Mouse (Mus musculus) intestine, postnatal 0 days (tissue): ENCODE measurements around the gene Ptprr. TPM values are rescaled to one million over a fixed set of nuclear protein-coding genes. Genes with fewer than 3 reads are reported as not detected.

ENCODE experiments used
- ATAC-seq: fragments of 200-750 bp; cut with Nextera tagmentation; 2 replicates; pipeline ENCODE4 v1.8.0; 2017; ENCODE audit warnings: mild to moderate bottlenecking, moderate TSS enrichment, moderate library complexity
- H3K27ac ChIP-seq: fragments of 300-500 bp; sonication (generic); 2 replicates; pipeline ENCODE4 v1.5.1; 2014; ENCODE audit warnings: mild to moderate bottlenecking, low read depth, low read length, moderate library complexity
- H3K27me3 ChIP-seq: fragments of 300-500 bp; sonication (generic); replicated peaks from 2 replicates; pipeline ENCODE4 v1.6.1; 2014; ENCODE audit warnings: low read length, mixed read lengths; ENCODE audit not compliant: control insufficient read depth, insufficient read depth
- H3K36me3 ChIP-seq: fragments of 300-500 bp; sonication (generic); 2 replicates; pipeline ENCODE4 v1.6.1; 2014; ENCODE audit warnings: mild to moderate bottlenecking, moderate library complexity; ENCODE audit not compliant: control insufficient read depth, insufficient read depth
- H3K4me1 ChIP-seq: fragments of 300-500 bp; sonication (generic); replicated peaks from 2 replicates; pipeline ENCODE4 v1.6.1; 2014; ENCODE audit warnings: antibody characterized with exemption, low read length, mixed read lengths; ENCODE audit not compliant: control insufficient read depth, insufficient read depth
- H3K4me2 ChIP-seq: fragments of 300-500 bp; sonication (generic); replicated peaks from 2 replicates; pipeline ENCODE4 v1.6.1; 2014; ENCODE audit warnings: low read depth, mild to moderate bottlenecking, moderate library complexity
- H3K4me3 ChIP-seq: fragments of 300-500 bp; sonication (generic); 2 replicates; pipeline ENCODE4 v1.5.1; 2014; ENCODE audit warnings: low read depth, low read length
- H3K9ac ChIP-seq: fragments of 300-500 bp; sonication (generic); 2 replicates; pipeline ENCODE4 v1.6.1; 2014; ENCODE audit warnings: mild to moderate bottlenecking, low read depth, low read length
- H3K9me3 ChIP-seq: fragments of 300-500 bp; sonication (generic); 2 replicates; pipeline ENCODE4 v1.6.1; 2016; ENCODE audit warnings: mixed run types; ENCODE audit not compliant: control insufficient read depth
- CTCF ChIP-seq: sonication (generic); IDR thresholded peaks from 2 replicates; pipeline ENCODE4 v1.5.1; 2016; ENCODE audit warnings: low read depth, mild to moderate bottlenecking, control low read depth, antibody characterized with exemption, moderate library complexity
- WGBS: fragments of 180-500 bp; shearing (Covaris S2); extraction: QIAGEN DNeasy Blood & Tissue Kit; methylation state at CpG from one replicate; pipeline ENCODE4 v1.1.7; 2014; 5-methylcytosine and 5-hydroxymethylcytosine counted together
- polyA plus RNA-seq: library from polyadenylated mRNA; unstranded; fragments of >200 nt; fragmentation: Nextera tagmentation; extraction: Ambion mirVana; gene quantifications from 2 replicates; pipeline ENCODE4 v1.2.1, GENCODE M21; 2015

The Ptprr gene
- polyA plus RNA-seq, 1 experiment from 2014 or later, result 7.5 TPM

- 3% methylated on average over 17 of the region's 17 CpGs for WGBS
- Histone ChIP-seq H3K27ac (no peak overlapping the region), H3K4me2 (peak overlapping the region; percentile 66), H3K4me1 (peaks cover 6% of the 10 kb centered on the region; the same call in 1 of the 2 replicates), H3K36me3 (no peaks in the 10 kb centered on the region), H3K9ac (no peak overlapping the region), H3K27me3 (no peaks in the 10 kb centered on the region; the same call in 1 of the 2 replicates), H3K4me3 (peak overlapping the region; percentile 34), H3K9me3 (no peaks in the 10 kb centered on the region)
- no peak for ATAC-seq
- no peak for TF ChIP-seq CTCF
These were observed 473 bp downstream of the Ptprr start for GRCm38 (mm10) chr10:116018480-116018891.

DNA sequence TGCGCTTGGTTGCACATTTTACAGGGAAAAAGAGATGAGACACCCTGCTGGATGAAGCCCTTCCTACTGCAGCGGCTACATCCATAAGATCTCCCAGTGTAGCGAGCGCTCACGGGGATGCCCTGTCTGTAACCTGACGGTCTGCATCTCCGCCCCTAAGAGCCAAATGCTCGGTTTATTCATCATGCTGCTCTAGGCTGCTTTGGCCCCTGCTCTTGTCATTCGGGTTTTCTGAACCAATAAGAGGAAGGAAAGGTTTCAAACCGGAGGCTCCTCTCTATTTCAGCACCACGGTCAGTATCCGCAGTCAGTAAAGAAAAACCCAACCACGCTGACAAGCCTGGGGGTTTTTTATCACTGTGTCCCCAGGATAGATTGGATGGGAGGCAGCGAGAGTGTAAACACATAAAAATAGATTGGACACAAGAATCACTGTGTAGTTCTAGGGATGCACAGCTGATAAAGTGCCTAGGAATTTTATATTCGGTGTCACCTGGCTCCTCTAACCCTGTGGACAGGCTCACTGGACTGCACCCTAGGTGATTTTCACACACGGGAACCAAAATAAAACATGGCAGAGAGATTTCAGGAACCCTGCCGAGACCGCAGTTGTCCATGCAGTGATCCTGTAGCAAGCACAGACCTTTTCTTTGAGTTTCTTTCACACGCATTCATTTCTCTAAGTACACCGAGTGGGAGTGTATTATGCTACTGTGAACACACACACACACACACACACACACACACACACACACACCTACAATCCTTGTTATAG, 1.3 kb downstream of the Ptprr start:
- Histone ChIP-seq H3K9ac (no peak overlapping the region), H3K36me3 (no peaks in the 10 kb centered on the region), H3K4me1 (peaks cover 6% of the 10 kb centered on the region; the same call in 1 of the 2 replicates), H3K4me2 (peak overlapping the region; percentile 44; the same call in 1 of the 2 replicates), H3K9me3 (no peaks in the 10 kb centered on the region), H3K27me3 (no peaks in the 10 kb centered on the region; the same call in 1 of the 2 replicates), H3K4me3 (peak overlapping the region; percentile 34; the same call in 1 of the 2 replicates), H3K27ac (no peak overlapping the region)
- no peak for TF ChIP-seq CTCF
- 9% methylated on average over 20 of the region's 20 CpGs for WGBS
- no peak for ATAC-seq

DNA sequence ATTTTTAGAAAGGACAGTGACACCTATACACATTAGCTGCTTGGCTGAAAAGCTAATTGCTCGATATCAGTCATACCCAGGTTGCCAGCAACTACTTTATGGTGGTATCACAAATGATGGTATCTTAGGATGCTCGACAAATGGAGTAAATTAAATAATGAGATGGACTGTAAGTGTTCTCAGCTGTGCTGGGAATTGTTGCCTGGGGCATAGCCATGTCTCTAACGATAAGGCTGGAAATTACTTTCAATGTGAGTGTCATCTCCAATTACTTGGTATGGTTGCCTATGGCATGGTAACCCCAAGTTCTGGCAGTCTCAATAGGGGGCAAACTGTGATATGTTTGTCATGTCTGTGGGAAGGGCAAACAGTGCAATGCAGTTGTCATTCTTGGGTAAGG, 3.1 kb downstream of the Ptprr start:
- Histone ChIP-seq H3K9me3 (no peaks in the 10 kb centered on the region), H3K9ac (no peak overlapping the region), H3K4me2 (no peak overlapping the region), H3K4me1 (peaks cover 6% of the 10 kb centered on the region; the same call in 1 of the 2 replicates), H3K27ac (no peak overlapping the region), H3K36me3 (no peaks in the 10 kb centered on the region), H3K27me3 (no peaks in the 10 kb centered on the region; the same call in 1 of the 2 replicates), H3K4me3 (no peak overlapping the region)
- no peak for TF ChIP-seq CTCF
- WGBS, result 81% methylated on average over 3 of the region's 3 CpGs
- no peak for ATAC-seq

DNA sequence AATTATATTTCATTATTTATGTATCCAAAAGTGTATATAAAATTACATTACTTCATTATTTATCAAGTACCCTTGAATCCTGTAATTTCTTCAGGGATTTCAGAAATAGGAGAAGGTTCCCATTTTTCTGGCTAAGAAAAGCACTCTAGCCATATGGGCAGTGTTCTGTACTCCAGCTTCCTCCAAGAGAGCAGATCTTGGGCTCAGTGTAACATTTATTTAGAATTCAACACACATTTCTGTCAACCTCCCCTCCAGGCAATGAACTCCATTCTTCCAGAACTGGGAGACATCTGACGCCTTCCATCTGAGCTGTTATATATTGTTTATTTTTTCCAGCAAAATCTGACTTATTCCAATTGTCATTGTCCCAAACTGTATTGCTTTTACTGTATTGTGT, 20.1 kb downstream of the Ptprr start:
- Histone ChIP-seq H3K36me3 (no peaks in the 10 kb centered on the region), H3K4me3 (no peak overlapping the region), H3K9ac (no peak overlapping the region), H3K27ac (no peak overlapping the region), H3K9me3 (no peaks in the 10 kb centered on the region), H3K4me2 (no peak overlapping the region), H3K27me3 (no peaks in the 10 kb centered on the region), H3K4me1 (no peaks in the 10 kb centered on the region)
- ATAC-seq, result no peak
- 84% methylated on average over 1 of the region's 1 CpGs for WGBS
- TF ChIP-seq CTCF, result no peak

GRCm38 (mm10) chr10:116075954-116076353, 57.9 kb downstream of the Ptprr start:
- Histone ChIP-seq H3K27ac (no peak overlapping the region), H3K4me2 (no peak overlapping the region), H3K4me1 (no peaks in the 10 kb centered on the region), H3K27me3 (no peaks in the 10 kb centered on the region), H3K9ac (no peak overlapping the region), H3K36me3 (no peaks in the 10 kb centered on the region), H3K4me3 (no peak overlapping the region), H3K9me3 (no peaks in the 10 kb centered on the region)
- no peak for TF ChIP-seq CTCF
- WGBS, result 82% methylated on average over 5 of the region's 5 CpGs
- no peak for ATAC-seq

DNA sequence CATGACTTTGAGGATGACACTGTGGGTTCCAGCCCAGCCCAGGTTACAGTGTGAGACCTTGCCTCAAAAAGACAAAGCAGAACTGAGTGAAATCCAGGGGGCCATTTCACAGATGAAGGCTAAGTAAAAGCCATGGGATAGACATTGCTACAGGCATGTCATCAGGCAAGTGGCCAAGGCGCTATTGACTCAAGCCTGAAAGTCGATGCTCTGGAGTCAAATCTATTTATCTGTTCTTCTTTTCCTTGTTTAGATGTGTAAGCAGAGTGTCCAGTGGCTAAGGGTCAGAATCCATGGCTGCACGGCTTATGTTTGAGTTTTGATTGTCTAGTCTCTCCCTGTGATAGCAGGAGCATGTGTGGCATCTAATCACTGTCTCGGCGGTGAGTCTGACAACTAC, 60.6 kb downstream of the Ptprr start:
- no peaks in the 10 kb centered on the region for H3K27me3 ChIP-seq
- no peak overlapping the region for H3K4me2 ChIP-seq
- WGBS, result 62% methylated on average over 5 of the region's 5 CpGs
- H3K4me3 ChIP-seq, result no peak overlapping the region
- H3K4me1 ChIP-seq, result no peaks in the 10 kb centered on the region
- H3K9me3 ChIP-seq, result no peaks in the 10 kb centered on the region
- H3K9ac ChIP-seq, result no peak overlapping the region
- no peaks in the 10 kb centered on the region for H3K36me3 ChIP-seq
- ATAC-seq, result no peak
- TF ChIP-seq CTCF, result no peak
- no peak overlapping the region for H3K27ac ChIP-seq
